Mouse (Mus musculus): ENCODE results near the gene Efcab9.
"Not testable (repeated sequence)": the region's sequence is repeated elsewhere in the genome, so short reads cannot be mapped to it uniquely, and the experiment has no call there.

Gene Efcab9

GRCm38 (mm10) chr11:32539717-32540116, 7.8 kb upstream of the Efcab9 start:
- in situ Hi-C loops (cut with MboI, MseI): loop anchor here (25.0 kb wide), 1 partner anchor 1498 kb away; the partner anchor contains the start of gene Lcp2

- in situ Hi-C loops (cut with MboI, MseI): loop anchor here (25.0 kb wide), 1 partner anchor 1498 kb away; the partner anchor contains the start of gene Lcp2
Observed at GRCm38 (mm10) chr11:32538846-32539245, 7.0 kb upstream of the Efcab9 start.

DNA sequence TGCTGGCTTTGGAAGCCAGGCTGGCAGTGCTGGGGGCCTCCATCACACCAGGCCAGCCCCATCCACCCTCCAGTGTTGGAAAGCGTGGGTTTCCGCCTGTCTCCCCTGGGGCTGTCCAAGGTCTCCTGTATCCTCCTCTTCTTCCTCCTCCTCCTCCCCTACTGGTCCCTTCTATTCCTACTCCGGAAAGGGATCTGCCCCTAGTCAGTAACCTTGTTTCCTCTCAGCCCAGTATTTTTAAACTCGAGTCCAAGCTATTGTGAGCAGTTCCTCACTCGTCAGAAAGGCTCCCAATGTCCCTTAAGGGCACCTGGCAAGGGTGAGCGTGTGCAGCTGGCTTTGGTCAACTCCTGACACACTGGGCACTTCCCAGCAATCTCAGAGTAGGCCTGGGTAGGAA, 6.6 kb upstream of the Efcab9 start:
- in situ Hi-C loops (cut with MboI, MseI): loop anchor here (25.0 kb wide), 1 partner anchor 1499 kb away; the partner anchor contains the start of gene Lcp2

DNA sequence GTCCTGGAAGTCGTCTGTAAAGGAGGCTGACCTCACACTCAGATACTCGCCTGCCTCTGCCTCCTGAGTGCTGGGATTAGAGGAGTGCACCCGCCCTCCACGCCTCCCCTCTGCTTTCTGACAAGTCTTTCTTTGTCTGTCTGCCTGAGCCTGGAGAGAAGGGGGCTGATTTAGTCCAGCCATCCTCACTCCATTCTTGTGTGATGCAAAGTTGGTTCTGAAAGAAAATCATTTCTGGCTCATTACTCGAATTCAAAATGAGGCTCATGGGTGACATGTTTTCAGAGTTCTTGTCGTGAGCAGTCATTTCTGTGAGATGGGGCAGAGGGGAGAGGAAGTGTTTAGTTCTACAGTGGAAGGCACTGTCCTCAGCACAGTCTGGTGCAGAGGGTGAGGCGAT, 5.1 kb upstream of the Efcab9 start:
- in situ Hi-C loops (cut with MboI, MseI): loop anchor here (25.0 kb wide), 1 partner anchor 1500 kb away; the partner anchor contains the start of gene Lcp2

GRCm38 (mm10) chr11:32535646-32536045, 3.8 kb upstream of the Efcab9 start:
- in situ Hi-C loops (cut with MboI, MseI): loop anchor here (25.0 kb wide), 1 partner anchor 1502 kb away; the partner anchor contains the start of gene Lcp2

DNA sequence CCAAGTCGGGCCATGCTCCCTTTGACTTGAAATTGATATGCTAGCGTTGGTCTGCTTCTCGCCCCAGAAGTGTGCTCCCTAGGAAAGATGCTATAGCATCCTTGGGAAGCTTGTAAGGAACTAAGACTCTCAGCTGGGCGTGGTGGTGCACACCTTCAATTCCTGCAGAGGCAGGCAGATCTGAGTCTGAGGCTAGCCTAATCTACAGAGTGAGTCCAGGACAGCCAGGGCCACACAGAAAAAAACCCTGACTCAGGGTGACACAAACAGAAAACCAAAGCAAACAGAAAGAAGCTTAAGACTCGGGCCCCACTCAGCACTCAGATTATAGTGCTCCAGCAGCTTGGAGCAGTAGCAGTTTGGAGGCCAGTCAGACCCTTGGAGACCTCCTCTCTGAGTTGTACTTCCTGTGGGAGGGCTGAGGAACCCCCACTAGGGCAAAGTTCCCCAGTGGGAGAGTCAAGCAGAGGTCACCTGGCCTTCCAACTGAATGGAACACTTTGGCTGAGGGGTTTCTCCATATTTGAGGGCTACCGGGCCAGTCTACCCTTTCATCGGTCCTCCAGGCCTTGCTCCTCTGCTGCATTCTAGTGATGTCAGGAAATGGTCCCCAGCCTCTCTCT, 2.7 kb upstream of the Efcab9 start:
- in situ Hi-C loops (cut with MboI, MseI): loop anchor here (5.0 to 25.0 kb wide), 2 partner anchors 42 to 1503 kb away; partner anchors contain the start of gene Lcp2

DNA sequence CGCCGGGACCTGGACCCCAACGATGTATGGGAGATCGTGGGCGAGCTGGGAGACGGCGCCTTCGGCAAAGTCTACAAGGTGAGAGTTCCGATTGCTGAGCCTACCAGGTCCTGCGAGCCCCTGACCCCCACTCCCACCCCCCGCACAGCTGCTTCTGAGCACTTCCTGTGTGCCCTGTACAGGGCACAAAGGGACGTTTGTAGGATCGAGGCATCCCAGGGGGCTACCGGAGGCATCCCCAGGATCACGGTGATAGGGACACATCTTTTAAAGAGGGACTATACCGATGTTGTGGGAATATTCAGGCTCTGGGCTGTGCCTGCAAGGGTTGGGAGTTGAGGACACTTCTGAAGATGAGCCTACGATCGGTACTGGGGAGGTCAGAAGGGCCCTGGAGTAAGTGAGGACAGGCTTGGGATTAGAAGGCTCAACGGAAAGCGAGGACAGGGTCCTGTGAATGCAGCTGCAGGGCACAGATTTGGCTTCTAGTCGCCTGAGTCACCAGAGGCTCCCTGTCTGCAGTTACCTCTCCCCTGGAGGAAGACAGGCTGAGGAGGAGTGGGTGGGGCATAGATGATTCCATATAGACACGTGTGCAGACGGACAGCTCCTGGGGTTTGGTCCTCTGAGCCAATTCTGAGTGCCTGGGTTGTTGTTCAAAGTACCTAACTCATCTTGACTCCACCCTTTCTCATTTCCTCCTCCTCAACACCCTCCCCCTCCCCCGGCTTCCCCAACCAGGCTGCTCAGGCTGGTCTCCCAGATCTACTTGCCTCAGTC, 1.8 kb upstream of the Efcab9 start:
- in situ Hi-C loops (cut with MboI, MseI): loop anchor here (5.0 to 25.0 kb wide), 2 partner anchors 41 to 1504 kb away; partner anchors contain the start of gene Lcp2

- in situ Hi-C loops (cut with MboI, MseI): loop anchor here (5.0 to 25.0 kb wide), 2 partner anchors 41 to 1504 kb away; partner anchors contain the start of gene Lcp2
Observed at GRCm38 (mm10) chr11:32532765-32533481, 1.0 kb upstream of the Efcab9 start, which contains the start of gene Stk10. Stk10 (plus strand) TSS chr11:32533305.

GRCm38 (mm10) chr11:32530151-32530550, 1.7 kb downstream of the Efcab9 start:
- in situ Hi-C loops (cut with MboI, MseI): loop anchor here (5.0 to 25.0 kb wide), 2 partner anchors 38 to 1507 kb away; partner anchors contain the start of gene Lcp2

GRCm38 (mm10) chr11:32527006-32527405, 4.9 kb downstream of the Efcab9 start:
- in situ Hi-C loops (cut with MboI, MseI): loop anchor here (25.0 kb wide), 1 partner anchor 1510 kb away; the partner anchor contains the start of gene Lcp2

GRCm38 (mm10) chr11:32524122-32524920, 7.6 kb downstream of the Efcab9 start:
- in situ Hi-C loops (cut with MboI, MseI): no loop called here

GRCm38 (mm10) chr11:32521246-32521645, 10.6 kb downstream of the Efcab9 start:
- in situ Hi-C loops (cut with MboI, MseI): no loop called here

DNA sequence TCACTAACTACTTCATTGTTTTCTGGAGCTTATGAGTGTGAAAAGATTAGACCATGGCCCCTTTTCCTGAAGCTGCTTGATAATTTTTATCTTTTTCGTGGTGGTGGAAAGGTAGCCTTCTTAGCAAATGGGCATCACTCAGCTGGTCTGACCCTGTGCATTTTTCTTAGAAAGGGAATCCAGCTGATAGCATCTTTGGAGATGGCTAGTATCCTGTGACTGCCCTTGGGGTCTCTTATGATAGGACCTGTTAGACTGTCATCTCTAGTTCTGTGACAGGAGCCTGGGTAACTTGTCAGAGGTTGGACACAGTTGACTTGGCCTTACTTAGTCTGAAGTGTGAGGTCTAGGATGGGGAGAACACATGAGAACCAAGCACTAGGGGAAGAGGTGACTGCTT, 12.5 kb downstream of the Efcab9 start:
- in situ Hi-C loops (cut with MboI, MseI): no loop called here

- in situ Hi-C loops (cut with MboI, MseI): no loop called here
Observed at GRCm38 (mm10) chr11:32518770-32519169, 13.1 kb downstream of the Efcab9 start.

GRCm38 (mm10) chr11:32516916-32517712, 14.8 kb downstream of the Efcab9 start:
- in situ Hi-C loops (cut with MboI, MseI): no loop called here

- in situ Hi-C loops (cut with MboI, MseI): no loop called here
Observed at GRCm38 (mm10) chr11:32516091-32516490, 15.8 kb downstream of the Efcab9 start.

GRCm38 (mm10) chr11:32514853-32515252, 17.0 kb downstream of the Efcab9 start:
- in situ Hi-C loops (cut with MboI, MseI): not testable (repeated sequence)

GRCm38 (mm10) chr11:32510930-32511329, 21.0 kb downstream of the Efcab9 start:
- in situ Hi-C loops (cut with MboI, MseI): no loop called here

GRCm38 (mm10) chr11:32505091-32505739, 26.7 kb downstream of the Efcab9 start:
- in situ Hi-C loops (cut with MboI, MseI): no loop called here

All from T-helper 1 cell (primary cell).